ENCODE assay signal across 12 mouse cellular contexts in genomic region chr5:53371638-53372037, GRCm38 (mm10).
DNase-seq lines count a peak whose midpoint lies in the region; ATAC-seq and TF ChIP-seq lines count a peak whose summit lies in the region.
"Had no signal": no experiment of that assay in that cellular context is flagged by ENCODE, and none has a peak within 500 bp of the region (broad histone marks: within the 10 kb centered on the region; RNA-seq: fewer than 3 reads in every experiment).

No protein-coding gene starts in this region.

- no peak overlapping the region for H3K4me3 ChIP-seq in intestine, embryonic 15.5 days (replicated peaks)
- no peak overlapping the region for H3K4me3 ChIP-seq in intestine, postnatal 0 days (ENCODE audit: low read depth, low read length)
- H3K4me3 ChIP-seq in liver, postnatal 0 days (ENCODE audit: low read depth, low read length) = no peak overlapping the region
- H3K4me3 ChIP-seq in kidney, embryonic 14.5 days (ENCODE audit: low read length) = no peak overlapping the region
- H3K4me3 ChIP-seq: limb, embryonic 12.5 days; neural tube, embryonic 12.5 days had no signal

- H3K4me2 ChIP-seq in intestine, embryonic 15.5 days (replicated peaks) = no peak overlapping the region
- no peak overlapping the region for H3K4me2 ChIP-seq in intestine, postnatal 0 days (replicated peaks; ENCODE audit: low read depth)
- H3K4me2 ChIP-seq in liver, postnatal 0 days (ENCODE audit: low read depth, low read length) = no peak overlapping the region
- no peak overlapping the region for H3K4me2 ChIP-seq in kidney, embryonic 14.5 days (replicated peaks; ENCODE audit: low read depth, low read length)
- H3K4me2 ChIP-seq: limb, embryonic 12.5 days; neural tube, embryonic 12.5 days had no signal

- H3K27me3 ChIP-seq in intestine, embryonic 15.5 days (replicated peaks) = no peaks in the 10 kb centered on the region
- H3K27me3 ChIP-seq in intestine, postnatal 0 days (replicated peaks; ENCODE audit: control insufficient read depth, insufficient read depth, low read length) = no peaks in the 10 kb centered on the region
- H3K27me3 ChIP-seq in liver, postnatal 0 days (ENCODE audit: insufficient read depth, low read length) = no peaks in the 10 kb centered on the region
- H3K27me3 ChIP-seq in kidney, embryonic 14.5 days (ENCODE audit: control insufficient read depth, insufficient read depth, low read length) = no peaks in the 10 kb centered on the region
- H3K27me3 ChIP-seq: neural tube, embryonic 12.5 days had no signal

- TF ChIP-seq CTCF in intestine, postnatal 0 days (IDR thresholded peaks at IDR 0.05; ENCODE audit: low read depth) = no peak
- TF ChIP-seq CTCF in liver, postnatal 0 days (IDR thresholded peaks at IDR 0.05; ENCODE audit: low read depth) = no peak

- DNase-seq in adrenal gland, adult 2 months = peak; percentile 59
- no peak for DNase-seq in adrenal gland, adult 8-10 months
- DNase-seq in 3134 (ENCODE audit: extremely low read depth, insufficient read length, low spot score) = peak; percentile 65
- DNase-seq in gastrocnemius, adult 8-10 months (ENCODE audit: low spot score in 2 of 2) = peak; percentile 51 to 63
- no peak for DNase-seq in liver, postnatal 0 days
- DNase-seq: cerebellum, adult 8-10 months; kidney, postnatal 36 days had no signal

- WGBS in intestine, embryonic 15.5 days = 80% methylated on average over 3 of the region's 3 CpGs
- 77% methylated on average over 3 of the region's 3 CpGs for WGBS in intestine, postnatal 0 days
- WGBS in liver, postnatal 0 days (ENCODE audit: insufficient replicate concordance) = 86% methylated on average over 3 of the region's 3 CpGs
- 90% methylated on average over 3 of the region's 3 CpGs for WGBS in kidney, embryonic 14.5 days

- H3K36me3 ChIP-seq in intestine, embryonic 15.5 days = no peaks in the 10 kb centered on the region
- H3K36me3 ChIP-seq in intestine, postnatal 0 days (ENCODE audit: control insufficient read depth, insufficient read depth) = no peaks in the 10 kb centered on the region
- no peaks in the 10 kb centered on the region for H3K36me3 ChIP-seq in liver, postnatal 0 days (replicated peaks; ENCODE audit: insufficient read depth, low read length)
- H3K36me3 ChIP-seq in kidney, embryonic 14.5 days (ENCODE audit: control insufficient read depth, insufficient read depth, low read length) = no peaks in the 10 kb centered on the region
- H3K36me3 ChIP-seq: limb, embryonic 12.5 days; neural tube, embryonic 12.5 days had no signal

- no peaks in the 10 kb centered on the region for H3K4me1 ChIP-seq in intestine, embryonic 15.5 days (replicated peaks)
- H3K4me1 ChIP-seq in intestine, postnatal 0 days (replicated peaks; ENCODE audit: control insufficient read depth, insufficient read depth, low read length) = no peaks in the 10 kb centered on the region
- no peaks in the 10 kb centered on the region for H3K4me1 ChIP-seq in liver, postnatal 0 days (ENCODE audit: insufficient read depth)
- H3K4me1 ChIP-seq in kidney, embryonic 14.5 days (ENCODE audit: control insufficient read depth, insufficient read depth, low read length) = no peaks in the 10 kb centered on the region
- H3K4me1 ChIP-seq: neural tube, embryonic 12.5 days had no signal

- H3K27ac ChIP-seq in intestine, embryonic 15.5 days = no peak overlapping the region
- no peak overlapping the region for H3K27ac ChIP-seq in intestine, postnatal 0 days (ENCODE audit: low read depth, low read length)
- no peak overlapping the region for H3K27ac ChIP-seq in liver, postnatal 0 days (ENCODE audit: low read depth)
- no peak overlapping the region for H3K27ac ChIP-seq in kidney, embryonic 14.5 days (ENCODE audit: low read depth, low read length)
- H3K27ac ChIP-seq: limb, embryonic 12.5 days; neural tube, embryonic 12.5 days had no signal

- no peak overlapping the region for H3K9ac ChIP-seq in intestine, embryonic 15.5 days
- no peak overlapping the region for H3K9ac ChIP-seq in intestine, postnatal 0 days (ENCODE audit: low read depth, low read length)
- no peak overlapping the region for H3K9ac ChIP-seq in liver, postnatal 0 days (replicated peaks)
- H3K9ac ChIP-seq in kidney, embryonic 14.5 days (ENCODE audit: low read depth, low read length) = no peak overlapping the region
- H3K9ac ChIP-seq: limb, embryonic 12.5 days; neural tube, embryonic 12.5 days had no signal

- no peak for TF ChIP-seq EP300 in liver, postnatal 0 days (IDR thresholded peaks at IDR 0.05; ENCODE audit: low read depth)

- H3K9me3 ChIP-seq in intestine, embryonic 15.5 days = no peaks in the 10 kb centered on the region
- no peaks in the 10 kb centered on the region for H3K9me3 ChIP-seq in intestine, postnatal 0 days (ENCODE audit: control insufficient read depth)
- H3K9me3 ChIP-seq in liver, postnatal 0 days (ENCODE audit: low read length) = no peaks in the 10 kb centered on the region
- H3K9me3 ChIP-seq in kidney, embryonic 14.5 days (ENCODE audit: control insufficient read depth, low read length) = no peaks in the 10 kb centered on the region
- H3K9me3 ChIP-seq: limb, embryonic 12.5 days; neural tube, embryonic 12.5 days had no signal

- ATAC-seq in intestine, embryonic 15.5 days = peak; percentile 39; the same call in 1 of the 2 replicates
- no peak for ATAC-seq in intestine, postnatal 0 days
- no peak for ATAC-seq in liver, postnatal 0 days
- no peak for ATAC-seq in kidney, embryonic 14.5 days (ENCODE audit: low FRiP score, low TSS enrichment)

Comparison
In these comparisons a context has a peak if more than half of its experiments do, and no peak if none do; other contexts are left out.
1. DNase-seq: peak in adrenal gland, adult 2 months (single experiment), 3134 (single experiment) and gastrocnemius, adult 8-10 months (2 of 2); none in adrenal gland, adult 8-10 months (single experiment) and liver, postnatal 0 days (single experiment).